Mouse (Mus musculus): ENCODE measurements around the gene Ifitm5. TPM values are rescaled to one million over a fixed set of nuclear protein-coding genes. Genes with fewer than 3 reads are reported as not detected.

The Ifitm5 gene
- polyA plus RNA-seq, 1 experiment from 2014 or later: 1.3 TPM

- Histone ChIP-seq H3K9me3 (ENCODE audit: low read depth, low read length) (no peaks in the 10 kb centered on the region), H3K4me1 (ENCODE audit: insufficient read depth) (no peaks in the 10 kb centered on the region), H3K4me3 (ENCODE audit: low read depth, low read length) (no peak overlapping the region), H3K4me2 (no peak overlapping the region), H3K27me3 (ENCODE audit: insufficient read depth, low read length) (no peaks in the 10 kb centered on the region), H3K9ac (no peak overlapping the region), H3K36me3 (ENCODE audit: insufficient read depth) (peaks cover 23% of the 10 kb centered on the region), H3K27ac (ENCODE audit: low read depth) (no peak overlapping the region)
- ATAC-seq (ENCODE audit: insufficient read depth): no peak
- no peak for TF ChIP-seq CTCF (IDR thresholded peaks at IDR 0.05; ENCODE audit: low read depth)
- WGBS: 73% methylated on average over 15 of the region's 15 CpGs
- DNase-seq: no peak
Measured at GRCm38 (mm10) chr7:140902036-140902875, 47.8 kb downstream of the Ifitm5 start.

GRCm38 (mm10) chr7:140900220-140900619 lies 49.9 kb downstream of the Ifitm5 start, which contains the start of gene Cox8b:
TSS of gene Cox8b (minus strand) at chr7:140900446.
- Histone ChIP-seq H3K4me1 (ENCODE audit: insufficient read depth) (no peaks in the 10 kb centered on the region), H3K36me3 (ENCODE audit: insufficient read depth) (peaks cover 40% of the 10 kb centered on the region), H3K27me3 (ENCODE audit: insufficient read depth, low read length) (no peaks in the 10 kb centered on the region), H3K4me3 (ENCODE audit: low read depth, low read length) (no peak within 1 kb of the TSS), H3K9me3 (ENCODE audit: low read depth, low read length) (no peaks in the 10 kb centered on the region), H3K9ac (no peak within 1 kb of the TSS; the same call in 1 of the 2 replicates), H3K4me2 (no peak within 1 kb of the TSS), H3K27ac (ENCODE audit: low read depth) (no peak within 1 kb of the TSS)
- DNase-seq: peak; percentile 8
- no peak for TF ChIP-seq CTCF (IDR thresholded peaks at IDR 0.05; ENCODE audit: low read depth)
- WGBS: 64% methylated on average over 10 of the region's 10 CpGs
- no peak for ATAC-seq (ENCODE audit: insufficient read depth)

GRCm38 (mm10) chr7:140899121-140899520 lies 51.0 kb downstream of the Ifitm5 start:
- Histone ChIP-seq H3K4me1 (ENCODE audit: insufficient read depth) (no peaks in the 10 kb centered on the region), H3K4me2 (no peak overlapping the region), H3K9me3 (ENCODE audit: low read depth, low read length) (no peaks in the 10 kb centered on the region), H3K27me3 (ENCODE audit: insufficient read depth, low read length) (no peaks in the 10 kb centered on the region), H3K27ac (ENCODE audit: low read depth) (no peak overlapping the region), H3K9ac (no peak overlapping the region), H3K36me3 (ENCODE audit: insufficient read depth) (peaks cover 49% of the 10 kb centered on the region), H3K4me3 (ENCODE audit: low read depth, low read length) (no peak overlapping the region)
- ATAC-seq (ENCODE audit: insufficient read depth) (no peak), DNase-seq (no peak)
- no peak for TF ChIP-seq CTCF (IDR thresholded peaks at IDR 0.05; ENCODE audit: low read depth)
- WGBS: 69% methylated on average over 3 of the region's 3 CpGs

Other genes with a start within 250 kb of the Ifitm5 start
- gene Cyp2e1, start 186.6 kb downstream of the Ifitm5 start, polyA plus RNA-seq (2014; fragmentation: Nextera tagmentation; extraction: Ambion mirVana): 0.09 TPM in 1 of 2 replicates, not detected in the other
- 0.68 TPM in 1 of 2 replicates, not detected in the other for gene Syce1, start 162.4 kb downstream of the Ifitm5 start, polyA plus RNA-seq (2014; fragmentation: Nextera tagmentation; extraction: Ambion mirVana)
- 0.77 and 0.83 TPM in 2 replicates for gene Zfp941, start 128.1 kb downstream of the Ifitm5 start, polyA plus RNA-seq (2014; fragmentation: Nextera tagmentation; extraction: Ambion mirVana)
- gene Urah, start 115.3 kb downstream of the Ifitm5 start, polyA plus RNA-seq (2014; fragmentation: Nextera tagmentation; extraction: Ambion mirVana): 2.2 and 3.2 TPM in 2 replicates
- not detected in 2 replicates for gene Scgb1c1, start 104.7 kb downstream of the Ifitm5 start, polyA plus RNA-seq (2014; fragmentation: Nextera tagmentation; extraction: Ambion mirVana)
- 0.18 TPM in 1 of 2 replicates, not detected in the other for gene Odf3, start 102.5 kb downstream of the Ifitm5 start, polyA plus RNA-seq (2014; fragmentation: Nextera tagmentation; extraction: Ambion mirVana)
- not detected in 2 replicates for gene Gm45785, start 94.0 kb downstream of the Ifitm5 start, polyA plus RNA-seq (2014; fragmentation: Nextera tagmentation; extraction: Ambion mirVana)
- 53.8 and 54.8 TPM in 2 replicates for gene Ric8a, start 93.3 kb downstream of the Ifitm5 start, polyA plus RNA-seq (2014; fragmentation: Nextera tagmentation; extraction: Ambion mirVana)
- 40.9 and 47.0 TPM in 2 replicates for gene Bet1l, start 92.7 kb downstream of the Ifitm5 start, polyA plus RNA-seq (2014; fragmentation: Nextera tagmentation; extraction: Ambion mirVana)
- 139 and 167 TPM in 2 replicates for gene Psmd13, start 68.3 kb downstream of the Ifitm5 start, polyA plus RNA-seq (2014; fragmentation: Nextera tagmentation; extraction: Ambion mirVana)
- 16.6 and 18.2 TPM in 2 replicates for gene Sirt3, start 68.0 kb downstream of the Ifitm5 start, polyA plus RNA-seq (2014; fragmentation: Nextera tagmentation; extraction: Ambion mirVana)
- gene Cox8b, start 49.8 kb downstream of the Ifitm5 start, polyA plus RNA-seq (2014; fragmentation: Nextera tagmentation; extraction: Ambion mirVana): 1.7 TPM in 1 of 2 replicates, not detected in the other
- 0.08 TPM in 1 of 2 replicates, not detected in the other for gene Nlrp6, start 29.4 kb downstream of the Ifitm5 start, polyA plus RNA-seq (2014; fragmentation: Nextera tagmentation; extraction: Ambion mirVana)
- 20.7 and 22.6 TPM in 2 replicates for gene Pgghg, start 8.9 kb downstream of the Ifitm5 start, polyA plus RNA-seq (2014; fragmentation: Nextera tagmentation; extraction: Ambion mirVana)
- gene Gm45717, start 5.6 kb upstream of the Ifitm5 start, polyA plus RNA-seq (2014; fragmentation: Nextera tagmentation; extraction: Ambion mirVana): not detected in 2 replicates
- 1,035 and 1,087 TPM in 2 replicates for gene Ifitm2, start 5.7 kb upstream of the Ifitm5 start, polyA plus RNA-seq (2014; fragmentation: Nextera tagmentation; extraction: Ambion mirVana)
- 35.4 and 42.5 TPM in 2 replicates for gene Ifitm1, start 16.9 kb upstream of the Ifitm5 start, polyA plus RNA-seq (2014; fragmentation: Nextera tagmentation; extraction: Ambion mirVana)
- gene Ifitm3, start 60.5 kb upstream of the Ifitm5 start, polyA plus RNA-seq (2014; fragmentation: Nextera tagmentation; extraction: Ambion mirVana): 164 and 183 TPM in 2 replicates
- gene Ifitm6, start 67.6 kb upstream of the Ifitm5 start, polyA plus RNA-seq (2014; fragmentation: Nextera tagmentation; extraction: Ambion mirVana): 0.49 and 1.1 TPM in 2 replicates
- not detected in 2 replicates for gene Gm17387, start 78.8 kb upstream of the Ifitm5 start, polyA plus RNA-seq (2014; fragmentation: Nextera tagmentation; extraction: Ambion mirVana)
- gene B4galnt4, start 110.8 kb upstream of the Ifitm5 start, polyA plus RNA-seq (2014; fragmentation: Nextera tagmentation; extraction: Ambion mirVana): 5.6 and 7.1 TPM in 2 replicates
- 7.5 and 8.7 TPM in 2 replicates for gene Pkp3, start 127.9 kb upstream of the Ifitm5 start, polyA plus RNA-seq (2014; fragmentation: Nextera tagmentation; extraction: Ambion mirVana)
- gene Sigirr, start 150.3 kb upstream of the Ifitm5 start, polyA plus RNA-seq (2014; fragmentation: Nextera tagmentation; extraction: Ambion mirVana): 7.8 and 9.8 TPM in 2 replicates
- gene Ano9, start 167.5 kb upstream of the Ifitm5 start, polyA plus RNA-seq (2014; fragmentation: Nextera tagmentation; extraction: Ambion mirVana): 4.2 and 4.3 TPM in 2 replicates
- gene Ptdss2, start 172.1 kb upstream of the Ifitm5 start, polyA plus RNA-seq (2014; fragmentation: Nextera tagmentation; extraction: Ambion mirVana): 50.6 and 57.7 TPM in 2 replicates
- 124 and 130 TPM in 2 replicates for gene Rnh1, start 222.6 kb upstream of the Ifitm5 start, polyA plus RNA-seq (2014; fragmentation: Nextera tagmentation; extraction: Ambion mirVana)
- gene Hras, start 243.7 kb upstream of the Ifitm5 start, polyA plus RNA-seq (2014; fragmentation: Nextera tagmentation; extraction: Ambion mirVana): 85.8 and 97.4 TPM in 2 replicates
- 3.8 and 4.3 TPM in 2 replicates for gene Lrrc56, start 243.9 kb upstream of the Ifitm5 start, polyA plus RNA-seq (2014; fragmentation: Nextera tagmentation; extraction: Ambion mirVana)